Mouse (Mus musculus) ES-E14 (cell line): ENCODE results near the gene Klhl2.

Source experiments
- CHD2 ChIP-seq: IDR thresholded peaks from 2 replicates; pipeline ENCODE4 v1.6.1; 2014; ENCODE audit warnings: mild to moderate bottlenecking, low read depth, low read length, inconsistent platforms
- HCFC1 ChIP-seq: IDR thresholded peaks from 2 replicates; pipeline ENCODE4 v1.6.1; 2012; ENCODE audit warnings: low read length, inconsistent platforms, borderline replicate concordance; ENCODE audit not compliant: insufficient read depth
- MAFK ChIP-seq: IDR thresholded peaks from 2 replicates; pipeline ENCODE4 v1.6.1; 2014; ENCODE audit warnings: mild to moderate bottlenecking, low read depth, low read length, inconsistent platforms; ENCODE audit not compliant: insufficient read depth
- ZC3H11A ChIP-seq: IDR thresholded peaks from 2 replicates; pipeline ENCODE4 v1.6.1; 2012; ENCODE audit warnings: low read depth, mild to moderate bottlenecking, inconsistent platforms, low read length, borderline replicate concordance
- ZNF384 ChIP-seq: IDR thresholded peaks from 2 replicates; pipeline ENCODE4 v1.6.1; 2012; ENCODE audit warnings: low read depth, low read length, inconsistent platforms

- TF ChIP-seq CHD2 = no peak
- TF ChIP-seq HCFC1 = no peak
- TF ChIP-seq MAFK = no peak
- no peak for TF ChIP-seq ZNF384
- TF ChIP-seq ZC3H11A = no peak
These were observed 30.9 kb upstream of the Klhl2 start for GRCm38 (mm10) chr8:64880619-64881200.
